Mouse (Mus musculus) erythroblast, adult 5-6 weeks (primary cell): ENCODE results near the gene Tcea3. TPM values are rescaled to one million over a fixed set of nuclear protein-coding genes. Genes with fewer than 3 reads are reported as not detected.

ENCODE experiments used
- ATAC-seq: replicated peaks from 2 replicates; pipeline ENCODE4 v1.8.0; 2016; ENCODE audit warnings: moderate number of reproducible peaks, mild to moderate bottlenecking, moderate TSS enrichment, inconsistent platforms; ENCODE audit not compliant: poor library complexity, low FRiP score, severe bottlenecking
- total RNA-seq, 2 experiments: library from RNA; stranded (forward) in 1 of 2; stranded (reverse) in 1 of 2; fragments of 150-400 nt in 1 of 2; fragments of 200-764, 138-1000 nt in 1 of 2; gene quantifications; 2 replicates each; pipeline versions ENCODE4 v1.2.3 to v1.2.4; 2015 to 2017; ENCODE audit warnings: low replicate concordance in 2 of 2

Tcea3 gene
- not detected in 2 replicates for total RNA-seq (2015; ENCODE audit: low replicate concordance)
- not detected in 2 replicates for total RNA-seq (2017; ENCODE audit: low replicate concordance)

DNA sequence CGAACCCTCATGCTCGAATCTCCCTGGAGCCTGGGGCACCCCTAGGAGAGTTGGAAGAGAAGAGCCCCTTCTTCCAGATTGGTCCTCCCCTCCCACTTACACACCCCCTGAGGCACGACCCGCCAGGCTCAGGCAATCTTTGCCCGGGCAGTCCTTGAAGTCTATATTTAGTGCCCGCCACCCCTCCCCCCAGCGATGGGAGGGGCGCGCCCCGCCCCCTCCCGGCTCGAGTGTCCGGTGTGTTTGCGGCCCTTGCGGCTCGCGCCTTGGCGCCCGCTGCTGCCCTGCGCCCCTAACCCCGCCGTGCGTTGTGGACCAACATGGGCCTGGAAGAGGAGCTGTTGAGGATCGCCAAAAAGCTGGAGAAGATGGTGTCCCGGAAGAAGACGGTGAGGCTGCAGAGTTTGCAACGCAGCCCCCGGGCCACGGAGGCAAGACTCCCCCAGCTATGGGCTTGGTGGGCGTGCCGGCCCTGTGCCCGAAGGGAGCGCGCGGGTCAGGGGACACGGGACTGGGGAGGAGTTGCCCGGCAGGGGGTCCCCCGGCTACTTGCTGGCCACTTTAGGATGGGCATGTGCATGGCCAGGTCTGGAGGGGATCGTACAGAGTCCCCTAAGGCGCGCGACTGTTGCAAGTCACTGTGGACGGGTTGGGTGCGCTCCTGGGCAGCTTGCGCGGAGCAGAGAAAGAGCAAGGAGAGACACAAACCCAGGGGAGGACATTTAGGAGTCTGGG lies at the start of gene Tcea3:
Gene Tcea3, plus strand, starts transcription at position 1 of the 735 bp plus-strand sequence.
- ATAC-seq, result no peak

DNA sequence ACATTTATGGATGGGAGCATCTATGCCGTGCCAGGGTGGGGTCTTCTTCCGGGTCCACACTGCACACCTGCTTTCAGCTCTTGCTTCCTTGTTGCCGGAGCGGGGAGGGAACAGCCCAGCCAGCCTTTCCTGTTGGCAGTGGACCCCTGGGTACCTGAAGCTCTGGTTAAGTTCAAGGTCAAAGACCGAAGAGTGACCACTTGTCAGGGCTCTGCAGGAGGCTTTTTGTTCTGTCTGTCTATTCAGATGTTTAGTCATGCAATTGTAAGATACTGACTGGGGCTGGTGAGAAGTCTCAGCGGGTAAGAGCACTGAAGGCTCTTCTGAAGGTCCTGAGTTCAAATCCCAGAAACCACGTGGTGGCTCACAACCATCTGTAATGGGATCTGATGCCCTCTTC lies 48.7 kb upstream of the Tcea3 start:
- no peak for ATAC-seq

GRCm38 (mm10) chr4:136199562-136200292 lies 47.8 kb upstream of the Tcea3 start:
- ATAC-seq, result peak; percentile 70

GRCm38 (mm10) chr4:136202509-136202908 lies 45.0 kb upstream of the Tcea3 start:
- no peak for ATAC-seq

DNA sequence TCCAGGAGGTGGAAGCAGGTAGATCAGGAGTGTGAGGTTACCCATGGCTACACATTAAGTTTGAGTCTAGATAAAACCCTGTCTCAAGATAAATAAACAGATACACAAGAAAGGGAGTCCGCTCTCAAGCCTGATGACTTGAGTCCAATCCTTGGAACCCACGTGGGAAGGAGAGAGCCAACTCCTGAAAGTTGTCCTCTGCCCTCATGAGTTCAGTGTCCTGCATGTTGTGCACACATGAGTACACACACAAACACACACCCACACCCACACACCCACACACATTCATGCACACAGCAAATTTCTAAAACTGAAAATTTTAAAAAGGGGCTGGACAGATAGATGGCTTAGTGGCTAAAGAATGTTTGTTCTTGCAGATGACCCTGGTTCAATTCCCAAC lies 42.8 kb upstream of the Tcea3 start:
- no peak for ATAC-seq

- peak; percentile 77 for ATAC-seq
Observed at GRCm38 (mm10) chr4:136206033-136206893, 41.3 kb upstream of the Tcea3 start, which contains the start of gene Asap3. TSS of gene Asap3 (plus strand) at chr4:136206365.

DNA sequence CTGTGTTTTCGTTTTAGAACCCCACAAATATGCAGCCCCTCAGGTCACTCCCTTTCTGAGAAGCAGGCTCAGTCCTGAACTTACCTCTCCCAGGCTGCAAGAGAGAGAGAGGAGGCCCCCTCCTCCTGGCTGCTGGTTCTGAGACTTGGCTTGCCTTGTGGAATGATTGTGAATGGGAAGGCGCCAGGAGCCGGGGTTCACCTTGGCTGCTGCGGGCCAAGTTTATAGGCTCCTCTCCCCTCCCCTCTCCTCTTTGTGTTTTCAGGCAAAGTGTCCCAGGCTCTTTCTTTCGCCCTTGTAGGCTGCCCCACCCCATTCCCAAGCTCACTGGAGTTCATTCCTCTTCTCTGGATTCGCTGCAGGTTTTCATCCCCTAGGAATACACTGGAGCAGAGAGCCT lies 40.6 kb upstream of the Tcea3 start:
- ATAC-seq, result no peak

DNA sequence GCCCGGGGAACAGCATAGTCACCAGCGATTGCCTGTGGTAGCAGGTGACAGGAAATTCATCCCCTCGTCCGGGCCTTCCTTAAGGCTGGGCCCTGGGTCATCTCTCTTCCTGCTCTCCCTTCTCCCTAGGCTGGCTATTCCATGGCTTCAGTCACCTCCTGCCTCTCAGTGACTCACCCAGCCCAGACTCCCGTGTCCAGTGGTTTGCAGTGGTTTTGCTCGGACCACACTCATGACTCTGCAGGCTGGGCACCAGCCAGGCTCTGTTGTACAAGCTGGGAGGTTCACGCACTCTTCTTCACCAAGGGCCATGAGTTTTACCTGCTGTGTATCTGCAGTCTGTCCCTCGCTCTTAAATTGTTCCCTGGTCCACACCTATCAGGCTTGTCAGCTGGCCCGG lies 36.6 kb upstream of the Tcea3 start:
- ATAC-seq, result no peak

- ATAC-seq, result no peak
Observed at GRCm38 (mm10) chr4:136213629-136214028, 33.9 kb upstream of the Tcea3 start.

- ATAC-seq, result no peak
Observed at GRCm38 (mm10) chr4:136214828-136215227, 32.7 kb upstream of the Tcea3 start.

GRCm38 (mm10) chr4:136215576-136215975 lies 32.0 kb upstream of the Tcea3 start:
- ATAC-seq, result no peak

DNA sequence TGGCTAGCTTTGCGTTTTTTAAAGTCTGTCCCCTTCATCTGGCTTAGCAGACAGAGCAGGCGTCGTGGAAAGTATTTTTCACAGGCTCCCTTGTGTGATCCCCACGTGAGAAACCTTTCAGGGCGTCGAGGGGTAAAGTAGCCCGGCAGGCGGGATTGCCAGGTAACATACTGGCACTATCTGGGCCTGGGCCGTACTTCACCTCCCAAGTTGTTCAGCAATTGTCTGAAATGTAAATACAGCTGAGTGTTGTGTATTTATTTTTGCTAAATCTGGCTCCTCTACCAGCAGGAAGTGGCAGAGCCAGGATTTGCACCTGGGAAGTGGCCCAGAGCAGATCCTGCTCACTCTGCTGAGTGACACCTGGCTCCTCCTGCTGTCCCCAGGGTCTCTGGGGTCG lies 30.5 kb upstream of the Tcea3 start:
- no peak for ATAC-seq

DNA sequence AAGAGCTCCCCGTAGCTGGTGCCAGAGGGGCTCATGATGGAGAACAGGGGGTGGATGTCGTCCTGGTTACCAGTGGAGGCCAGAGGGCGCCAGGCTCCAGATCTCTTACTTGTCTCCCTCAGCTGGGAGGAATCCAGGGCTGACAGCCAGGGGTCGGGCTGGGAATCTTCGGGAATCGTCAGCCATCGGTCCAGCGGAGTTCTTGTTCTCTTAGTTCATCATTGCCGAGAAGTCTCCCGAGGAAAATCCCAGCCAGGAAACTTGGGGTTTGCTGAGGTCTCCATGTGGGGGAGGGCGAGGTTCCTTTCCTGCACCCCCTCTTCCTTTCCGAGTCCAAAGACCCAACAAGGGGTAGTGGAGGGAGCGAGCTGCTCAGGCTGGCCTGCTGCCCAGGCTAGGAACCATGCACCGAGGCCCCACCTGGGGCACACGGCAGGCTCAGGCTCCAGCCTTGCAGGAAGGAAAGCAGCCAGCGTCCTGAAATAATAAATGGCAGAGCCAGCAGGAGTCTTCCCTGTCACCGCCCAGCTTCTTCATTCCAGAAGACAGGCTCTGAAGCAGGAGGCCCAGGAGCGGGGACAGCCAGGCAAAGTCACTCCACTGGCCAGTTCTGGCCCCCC lies 28.8 kb upstream of the Tcea3 start:
- no peak for ATAC-seq

GRCm38 (mm10) chr4:136220133-136220775 lies 27.3 kb upstream of the Tcea3 start:
- no peak for ATAC-seq

- ATAC-seq, result 0 out of 2 replicates have a peak, but pooled peaks have one; percentile 16
Observed at GRCm38 (mm10) chr4:136223549-136224239, 23.8 kb upstream of the Tcea3 start.

- no peak for ATAC-seq
Observed at GRCm38 (mm10) chr4:136224240-136224559, 23.3 kb upstream of the Tcea3 start.

- no peak for ATAC-seq
Observed at GRCm38 (mm10) chr4:136224677-136225460, 22.7 kb upstream of the Tcea3 start.

DNA sequence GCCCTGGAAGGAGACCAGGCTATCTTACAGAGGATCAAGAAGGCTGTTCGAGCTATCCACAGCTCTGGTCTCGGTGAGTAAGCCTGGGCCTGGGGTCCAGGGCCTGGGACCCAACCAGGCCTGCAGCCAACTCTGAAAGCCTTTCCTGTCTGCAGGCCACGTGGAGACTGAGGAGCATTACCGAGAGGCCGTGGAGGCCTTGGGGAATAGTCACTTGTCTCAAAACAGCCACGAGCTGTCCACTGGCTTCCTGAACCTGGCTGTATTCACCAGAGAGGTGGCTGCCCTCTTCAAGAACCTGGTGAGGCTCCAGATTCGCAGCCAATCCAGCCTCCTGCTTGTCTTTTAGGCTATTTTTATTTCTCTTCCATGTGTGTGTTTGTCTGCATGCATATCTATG lies 20.1 kb upstream of the Tcea3 start:
- no peak for ATAC-seq
